Mouse (Mus musculus): ENCODE data around the gene Pank3.

- TF ChIP-seq CTCF (IDR thresholded peaks at IDR 0.05; ENCODE audit: insufficient read depth, low read length) = no peak
- no peak for TF ChIP-seq POLR2A (IDR thresholded peaks at IDR 0.05; ENCODE audit: borderline replicate concordance, extremely low read depth, low read depth, low read length)
Observed at GRCm38 (mm10) chr11:35827714-35828113, 58.4 kb downstream of the Pank3 start.
